Mouse (Mus musculus): ENCODE measurements around the gene Abat.

- TF ChIP-seq CTCF (IDR thresholded peaks at IDR 0.05; ENCODE audit: control insufficient read depth, insufficient read depth, insufficient read length) (no peak), MAX (IDR thresholded peaks at IDR 0.05) (no peak), MYOD1 (IDR thresholded peaks at IDR 0.05; ENCODE audit: control insufficient read depth, insufficient read length, low read depth) (no peak), MYOG (IDR thresholded peaks at IDR 0.05; ENCODE audit: control insufficient read depth, extremely low read depth, insufficient read length) (no peak), FOSL1 (IDR thresholded peaks at IDR 0.05; ENCODE audit: insufficient read depth, low read length, poor library complexity, severe bottlenecking) (no peak), USF1 (IDR thresholded peaks at IDR 0.05; ENCODE audit: low read depth) (no peak), CEBPB (IDR thresholded peaks at IDR 0.05; ENCODE audit: low read depth) (no peak)
These were observed 68.5 kb downstream of the Abat start for GRCm38 (mm10) chr16:8581661-8582239.

Data from C2C12 (cell line).